Mouse (Mus musculus): Measurements from ENCODE around the gene Evi2a.

DNA sequence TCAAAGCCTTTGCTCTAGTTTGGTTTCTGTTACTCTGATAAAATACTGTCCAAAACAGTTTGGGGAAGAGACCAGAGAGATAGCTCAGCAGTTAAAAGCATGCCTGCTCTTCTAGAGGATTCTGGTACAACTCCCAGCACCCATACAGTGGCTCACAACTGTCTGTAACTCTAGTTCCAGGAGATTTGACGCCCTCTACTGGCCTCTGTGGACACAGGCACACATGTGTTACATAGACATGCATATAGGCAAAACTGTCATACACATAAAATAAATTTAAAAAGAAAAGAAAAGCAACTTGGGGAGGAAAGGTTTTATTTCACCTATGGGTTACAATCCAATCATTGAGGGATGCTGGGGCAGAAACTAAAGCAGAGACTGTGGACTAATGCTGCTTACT lies 36.5 kb upstream of the Evi2a start:
- TF ChIP-seq POLR2A (IDR thresholded peaks at IDR 0.05; ENCODE audit: borderline replicate concordance, control insufficient read depth, low read depth, low read length) (no peak), CTCF (IDR thresholded peaks at IDR 0.05; ENCODE audit: control insufficient read depth, insufficient read depth, low read length) (no peak)

Measured in bone marrow, adult 2 months (tissue).